Mouse (Mus musculus) ES-E14 (cell line): ENCODE measurements around the gene Susd5. TPM values are rescaled to one million over a fixed set of nuclear protein-coding genes. Genes with fewer than 3 reads are reported as not detected.

Source experiments
- DNase-seq: peaks from one replicate; pipeline ENCODE4 v3.0.0-alpha.2; 2013; ENCODE audit warnings: low read depth, low spot score
- H3K27ac ChIP-seq: 2 replicates; pipeline ENCODE4 v1.5.1; 2012; ENCODE audit warnings: low read depth, mild to moderate bottlenecking, low read length, moderate library complexity, mixed read lengths; ENCODE audit not compliant: poor library complexity, insufficient read depth, severe bottlenecking
- H3K36me3 ChIP-seq: 2 replicates; pipeline ENCODE4 v1.6.1; 2012; ENCODE audit warnings: mild to moderate bottlenecking, low read length, moderate library complexity, mixed read lengths; ENCODE audit not compliant: control insufficient read depth, poor library complexity, insufficient read depth, severe bottlenecking
- H3K4me1 ChIP-seq, 2 experiments: fragments of 150-350 bp in 1 of 2; sonication (generic) in 1 of 2; 2 replicates each; pipeline ENCODE4 v1.6.1; 2012; ENCODE audit warnings: low read length in 2 of 2, mild to moderate bottlenecking in 1 of 2, mixed read lengths in 1 of 2; ENCODE audit not compliant: control insufficient read depth in 2 of 2, insufficient read depth in 2 of 2, poor library complexity in 1 of 2
- H3K4me3 ChIP-seq, 2 experiments: fragments of 150-350 bp in 1 of 2; sonication (generic) in 1 of 2; 2 replicates each; pipeline ENCODE4 v1.5.1; 2012; ENCODE audit warnings: low read length in 2 of 2, low read depth in 1 of 2, mild to moderate bottlenecking in 1 of 2, mixed read lengths in 1 of 2; ENCODE audit not compliant: insufficient read depth in 1 of 2, poor library complexity in 1 of 2, severe bottlenecking in 1 of 2
- H3K9ac ChIP-seq: 2 replicates; pipeline ENCODE4 v1.6.1; 2012; ENCODE audit warnings: low read depth, mild to moderate bottlenecking, low read length, mixed read lengths; ENCODE audit not compliant: poor library complexity, insufficient read depth, severe bottlenecking
- H3K9me3 ChIP-seq: fragments of 150-350 bp; sonication (generic); 2 replicates; pipeline ENCODE4 v1.6.1; 2012; ENCODE audit warnings: low read depth, mild to moderate bottlenecking, low read length; ENCODE audit not compliant: control insufficient read depth, insufficient read depth
- CHD2 ChIP-seq: IDR thresholded peaks from 2 replicates; pipeline ENCODE4 v1.6.1; 2014; ENCODE audit warnings: mild to moderate bottlenecking, low read depth, low read length, inconsistent platforms
- HCFC1 ChIP-seq: IDR thresholded peaks from 2 replicates; pipeline ENCODE4 v1.6.1; 2012; ENCODE audit warnings: low read length, inconsistent platforms, borderline replicate concordance; ENCODE audit not compliant: insufficient read depth
- MAFK ChIP-seq: IDR thresholded peaks from 2 replicates; pipeline ENCODE4 v1.6.1; 2014; ENCODE audit warnings: mild to moderate bottlenecking, low read depth, low read length, inconsistent platforms; ENCODE audit not compliant: insufficient read depth
- ZC3H11A ChIP-seq: IDR thresholded peaks from 2 replicates; pipeline ENCODE4 v1.6.1; 2012; ENCODE audit warnings: low read depth, mild to moderate bottlenecking, inconsistent platforms, low read length, borderline replicate concordance
- ZNF384 ChIP-seq: IDR thresholded peaks from 2 replicates; pipeline ENCODE4 v1.6.1; 2012; ENCODE audit warnings: low read depth, low read length, inconsistent platforms
- in situ Hi-C, 2 experiments: fragments of 600-800 bp; cut with MboI; formaldehyde crosslinking; loops; one replicate each; pipeline ENCODE4 v1.15.1; 2025; ENCODE audit warnings: low sequenced_read_pairs in 2 of 2, inconsistent platforms in 1 of 2; ENCODE audit not compliant: unreplicated experiment in 2 of 2
- total RNA-seq: library from RNA; depleted of rRNA; stranded (reverse); fragments of 300-350 nt; gene quantifications from 2 replicates; pipeline ENCODE4 v1.2.3, GENCODE M21; 2012

Gene Susd5
- total RNA-seq, 1 experiment, result 0.98 TPM

DNA sequence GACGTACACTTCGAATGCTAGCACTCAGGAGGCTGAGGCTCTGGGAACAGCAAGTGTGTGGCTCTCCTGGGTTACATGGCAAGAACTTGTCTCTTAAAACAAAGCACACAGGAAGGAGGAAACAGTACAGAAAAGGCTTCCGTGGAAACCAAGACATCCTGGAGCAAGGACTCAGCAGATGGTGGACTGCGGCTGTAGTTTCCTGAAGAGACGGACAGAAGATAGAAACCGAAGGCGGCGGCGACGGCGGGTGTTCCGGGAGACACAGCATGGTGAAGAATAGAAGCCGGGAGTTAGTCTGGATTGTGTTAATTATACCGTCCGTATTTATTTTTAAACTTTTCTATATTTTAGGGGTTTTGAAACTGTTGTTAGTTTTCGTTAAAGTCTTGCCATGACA lies 6.2 kb upstream of the Susd5 start:
- Histone ChIP-seq H3K27ac (no peak overlapping the region), H3K9ac (no peak overlapping the region), H3K4me1 (peaks cover 8 to 9% of the 10 kb centered on the region in 2 experiments; a peak in 2 of 4 replicates), H3K9me3 (no peaks in the 10 kb centered on the region), H3K36me3 (no peaks in the 10 kb centered on the region), H3K4me3 (no peak overlapping the region)
- TF ChIP-seq MAFK (no peak), ZNF384 (no peak), ZC3H11A (no peak), HCFC1 (no peak), CHD2 (no peak)
- in situ Hi-C loops, result no loop called here
- DNase-seq, result no peak

DNA sequence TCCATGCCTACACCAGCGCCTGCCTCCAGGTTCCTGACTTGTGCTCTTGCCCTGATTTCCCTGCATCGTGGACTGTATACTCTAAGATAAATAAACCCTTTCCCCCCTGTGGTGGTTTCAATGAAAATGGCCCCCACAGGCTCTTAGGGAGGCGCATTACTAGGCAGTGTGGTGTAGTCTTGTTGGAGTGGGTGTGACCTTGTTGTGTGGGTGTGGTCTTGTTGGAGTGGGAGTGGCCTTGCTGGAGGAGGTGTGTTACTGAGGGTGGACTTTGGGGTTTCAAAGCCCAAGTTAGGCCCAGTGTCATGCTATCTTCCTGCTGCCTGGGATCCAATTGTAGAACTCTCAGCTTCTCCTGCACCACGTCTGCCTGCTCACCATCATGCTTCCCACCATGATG lies 4.9 kb upstream of the Susd5 start:
- H3K36me3 ChIP-seq, result no peaks in the 10 kb centered on the region
- no peak overlapping the region for H3K27ac ChIP-seq
- H3K4me3 ChIP-seq, result no peak overlapping the region
- peaks cover 4 to 8% of the 10 kb centered on the region in 2 experiments; a peak in 2 of 4 replicates for H3K4me1 ChIP-seq
- no peak for DNase-seq
- H3K9me3 ChIP-seq, result no peaks in the 10 kb centered on the region
- H3K9ac ChIP-seq, result no peak overlapping the region
- in situ Hi-C loops, result no loop called here
- no peak for TF ChIP-seq ZNF384
- TF ChIP-seq HCFC1, result no peak

DNA sequence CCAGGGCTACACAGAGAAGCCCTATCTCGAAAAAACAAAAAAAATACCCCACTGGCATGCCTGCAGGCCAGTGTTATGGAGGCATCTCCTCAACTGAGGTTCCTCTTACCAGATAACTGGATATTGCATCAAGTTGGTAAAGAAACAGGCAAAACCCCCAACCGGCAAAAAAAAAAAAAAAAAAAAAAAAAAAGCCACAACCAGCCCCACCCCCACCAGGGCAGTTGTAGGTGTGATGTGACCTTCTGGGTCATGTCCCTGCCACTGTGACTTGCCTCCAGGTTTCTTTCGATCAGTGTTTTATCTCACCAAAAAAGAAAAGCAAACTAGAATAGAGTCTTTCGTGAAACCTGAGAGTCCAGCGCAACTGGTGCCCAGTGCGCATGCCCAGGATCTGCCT lies 4.1 kb upstream of the Susd5 start:
- in situ Hi-C loops, result no loop called here
- no peak for TF ChIP-seq ZC3H11A
- no peak for TF ChIP-seq MAFK
- no peak for TF ChIP-seq CHD2
- peak; percentile 84 for TF ChIP-seq ZNF384
- no peaks in the 10 kb centered on the region for H3K9me3 ChIP-seq
- H3K36me3 ChIP-seq, result no peaks in the 10 kb centered on the region
- peaks cover 4 to 10% of the 10 kb centered on the region in 2 experiments; a peak in 2 of 4 replicates for H3K4me1 ChIP-seq
- no peak for DNase-seq
- H3K27ac ChIP-seq, result no peak overlapping the region
- no peak overlapping the region for H3K9ac ChIP-seq
- no peak overlapping the region for H3K4me3 ChIP-seq

DNA sequence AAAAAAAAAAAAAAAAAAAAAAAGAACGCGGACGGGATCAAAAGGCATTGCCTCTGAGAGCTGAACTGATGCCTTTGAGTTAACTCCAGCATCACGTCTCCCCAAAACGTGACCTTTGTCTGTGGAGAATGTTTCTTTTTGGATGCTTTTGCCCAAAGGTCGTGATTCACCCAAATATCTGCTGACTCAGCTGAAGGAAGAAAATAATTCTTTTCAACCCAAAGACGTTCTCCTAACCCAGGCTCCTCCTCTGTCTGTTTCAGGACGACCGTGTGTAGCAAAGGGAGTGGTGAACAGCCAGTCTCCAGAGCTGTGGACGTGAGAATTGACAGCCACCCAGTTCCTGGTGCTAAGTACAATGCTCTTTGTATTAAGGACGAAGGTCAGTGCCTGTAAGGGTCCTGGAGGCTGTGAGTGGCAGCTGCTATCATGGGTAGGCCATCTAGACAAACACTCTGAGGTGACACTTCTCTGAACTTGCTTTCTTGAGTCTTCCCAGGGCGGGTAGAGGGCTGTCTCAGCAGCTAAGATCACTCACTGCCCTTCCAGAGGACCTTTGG lies 11.6 kb downstream of the Susd5 start:
- in situ Hi-C loops, result no loop called here
- Histone ChIP-seq H3K4me3 (no peak overlapping the region), H3K27ac (no peak overlapping the region), H3K9ac (no peak overlapping the region), H3K9me3 (no peaks in the 10 kb centered on the region), H3K36me3 (no peaks in the 10 kb centered on the region), H3K4me1 (peaks cover 0 to 2% of the 10 kb centered on the region in 2 experiments; a peak in 1 of 4 replicates)
- no peak for TF ChIP-seq HCFC1
- peak; percentile 87 for TF ChIP-seq MAFK
- no peak for DNase-seq

DNA sequence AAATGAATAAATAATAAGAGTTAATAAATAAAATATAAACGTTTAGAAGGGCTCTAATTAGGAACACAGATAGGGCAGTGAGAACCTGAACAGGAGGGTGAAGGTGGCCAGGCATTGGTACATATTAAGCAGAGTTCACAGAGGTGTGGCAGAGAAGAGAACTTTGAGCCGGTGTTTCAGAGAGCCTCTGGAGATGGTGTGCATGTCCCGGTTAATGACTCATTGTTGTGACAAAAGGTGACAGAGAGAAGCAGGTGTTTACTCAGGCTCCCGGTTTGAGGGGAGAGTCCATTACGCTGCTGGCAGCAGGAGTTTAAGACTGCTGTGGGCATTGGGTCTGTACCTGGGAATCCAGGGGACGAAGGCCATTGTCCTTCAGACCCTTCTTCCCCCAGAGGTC lies 12.4 kb downstream of the Susd5 start:
- in situ Hi-C loops, result no loop called here
- Histone ChIP-seq H3K4me1 (peaks cover 2% of the 10 kb centered on the region in 2 experiments; a peak in 1 of 4 replicates), H3K4me3 (no peak overlapping the region), H3K9ac (no peak overlapping the region), H3K9me3 (no peaks in the 10 kb centered on the region), H3K36me3 (no peaks in the 10 kb centered on the region), H3K27ac (no peak overlapping the region)
- TF ChIP-seq HCFC1, result no peak
- no peak for DNase-seq
